Mouse (Mus musculus) ES-E14 (cell line): ENCODE measurements around the gene Ltbp3.

Experiments
- CHD2 ChIP-seq: IDR thresholded peaks from 2 replicates; pipeline ENCODE4 v1.6.1; 2014; ENCODE audit warnings: mild to moderate bottlenecking, low read depth, low read length, inconsistent platforms
- HCFC1 ChIP-seq: IDR thresholded peaks from 2 replicates; pipeline ENCODE4 v1.6.1; 2012; ENCODE audit warnings: low read length, inconsistent platforms, borderline replicate concordance; ENCODE audit not compliant: insufficient read depth
- MAFK ChIP-seq: IDR thresholded peaks from 2 replicates; pipeline ENCODE4 v1.6.1; 2014; ENCODE audit warnings: mild to moderate bottlenecking, low read depth, low read length, inconsistent platforms; ENCODE audit not compliant: insufficient read depth

GRCm38 (mm10) chr19:5716955-5717354 is 23.7 kb upstream of the Ltbp3 start:
- TF ChIP-seq HCFC1 (no peak), CHD2 (no peak), MAFK (no peak)
